Mouse (Mus musculus) small intestine, adult 10 weeks (tissue): Measurements from ENCODE around the gene Slc25a25. TPM values are rescaled to one million over a fixed set of nuclear protein-coding genes. Genes with fewer than 3 reads are reported as not detected.

Experiments used
- polyA plus RNA-seq: library from polyadenylated mRNA; stranded (reverse); fragments of 350-450 nt; fragmentation: Illumina TruSeq; extraction: RNeasy Lipid Tissue Mini Kit (QIAGEN cat#74804); gene quantifications from one replicate; pipeline ENCODE4 v1.2.3, GENCODE M21; 2014; ENCODE audit warnings: low replicate concordance

Slc25a25 gene
- polyA plus RNA-seq, result 2.0 TPM

GRCm38 (mm10) chr2:32450881-32451844 is at the start of gene Slc25a25:
Slc25a25 (minus strand) TSS chr2:32451445.

GRCm38 (mm10) chr2:32449761-32450754 is 1.2 kb downstream of the Slc25a25 start, which contains the start of gene Naif1:
Naif1 (plus strand) TSS chr2:32450457.

GRCm38 (mm10) chr2:32395484-32395945 is 55.7 kb downstream of the Slc25a25 start, which contains the start of gene Ptges2:
Ptges2 (plus strand) TSS chr2:32395896.

GRCm38 (mm10) chr2:32387706-32388490 is 63.3 kb downstream of the Slc25a25 start, which contains the start of gene Lcn2:
Lcn2 (minus strand) TSS chr2:32388252.

GRCm38 (mm10) chr2:32381775-32382223 is 69.4 kb downstream of the Slc25a25 start, which contains the start of gene 1110008P14Rik:
1110008P14Rik (minus strand) TSS chr2:32381938.

Other genes with a start within 250 kb of the Slc25a25 start
- 1.7 TPM for gene Pomt1, start 214.9 kb downstream of the Slc25a25 start, polyA plus RNA-seq
- gene Uck1, start 191.3 kb downstream of the Slc25a25 start, polyA plus RNA-seq, result 9.7 TPM
- 6.6 TPM for gene Golga2, start 164.1 kb downstream of the Slc25a25 start, polyA plus RNA-seq
- gene Swi5, start 163.4 kb downstream of the Slc25a25 start, polyA plus RNA-seq, result 142 TPM
- 9.2 TPM for gene Ciz1, start 99.1 kb downstream of the Slc25a25 start, polyA plus RNA-seq
- 4.1 TPM for gene Dnm1, start 98.1 kb downstream of the Slc25a25 start, polyA plus RNA-seq
- 0.52 TPM for gene 1110008P14Rik, start 69.5 kb downstream of the Slc25a25 start, polyA plus RNA-seq
- not detected for gene Lcn2, start 63.2 kb downstream of the Slc25a25 start, polyA plus RNA-seq
- gene Ptges2, start 55.5 kb downstream of the Slc25a25 start, polyA plus RNA-seq, result 1.1 TPM
- 0.59 TPM for gene Naif1, start 988 bp downstream of the Slc25a25 start, polyA plus RNA-seq
- gene Fam102a, start 83.9 kb upstream of the Slc25a25 start, polyA plus RNA-seq, result 15.2 TPM
- gene Dpm2, start 119.4 kb upstream of the Slc25a25 start, polyA plus RNA-seq, result 2.4 TPM
- not detected for gene Pip5kl1, start 123.4 kb upstream of the Slc25a25 start, polyA plus RNA-seq
- gene 9430097D07Rik, start 124.2 kb upstream of the Slc25a25 start, polyA plus RNA-seq, result not detected
- gene St6galnac4, start 135.7 kb upstream of the Slc25a25 start, polyA plus RNA-seq, result 0.59 TPM
- 0.30 TPM for gene St6galnac6, start 148.3 kb upstream of the Slc25a25 start, polyA plus RNA-seq
- 0.33 TPM for gene Ak1, start 170.3 kb upstream of the Slc25a25 start, polyA plus RNA-seq
- gene Eng, start 195.2 kb upstream of the Slc25a25 start, polyA plus RNA-seq, result 0.11 TPM